Mouse (Mus musculus) layer of hippocampus, postnatal 10 days (tissue): ENCODE data around the gene Xpnpep2. TPM values are rescaled to one million over a fixed set of nuclear protein-coding genes. Genes with fewer than 3 reads are reported as not detected.
A peak's percentile ranks its signal among the peaks of the same experiment; 100 is the strongest.

ENCODE experiments used
- DNase-seq, 2 experiments: peaks; one replicate each; pipeline ENCODE4 v3.0.0; 2021; ENCODE audit warnings: low spot score in 2 of 2
- long read RNA-seq: library from polyadenylated mRNA; stranded (forward); transcript quantifications from one replicate; pipeline ENCODE4 v2.0.0, GENCODE M21; 2023
- total RNA-seq, 2 experiments: library from RNA; stranded (reverse); gene quantifications; 2 replicates each; pipeline ENCODE4 v1.2.3; 2021

The Xpnpep2 gene
- under 1 TPM; 0.75 to 0.85 TPM for total RNA-seq
- long read RNA-seq, partial matches to known transcripts, result 0 of 2 reads
- long read RNA-seq, other reads (novel, unspliced or antisense), result 1 of 2 reads

DNA sequence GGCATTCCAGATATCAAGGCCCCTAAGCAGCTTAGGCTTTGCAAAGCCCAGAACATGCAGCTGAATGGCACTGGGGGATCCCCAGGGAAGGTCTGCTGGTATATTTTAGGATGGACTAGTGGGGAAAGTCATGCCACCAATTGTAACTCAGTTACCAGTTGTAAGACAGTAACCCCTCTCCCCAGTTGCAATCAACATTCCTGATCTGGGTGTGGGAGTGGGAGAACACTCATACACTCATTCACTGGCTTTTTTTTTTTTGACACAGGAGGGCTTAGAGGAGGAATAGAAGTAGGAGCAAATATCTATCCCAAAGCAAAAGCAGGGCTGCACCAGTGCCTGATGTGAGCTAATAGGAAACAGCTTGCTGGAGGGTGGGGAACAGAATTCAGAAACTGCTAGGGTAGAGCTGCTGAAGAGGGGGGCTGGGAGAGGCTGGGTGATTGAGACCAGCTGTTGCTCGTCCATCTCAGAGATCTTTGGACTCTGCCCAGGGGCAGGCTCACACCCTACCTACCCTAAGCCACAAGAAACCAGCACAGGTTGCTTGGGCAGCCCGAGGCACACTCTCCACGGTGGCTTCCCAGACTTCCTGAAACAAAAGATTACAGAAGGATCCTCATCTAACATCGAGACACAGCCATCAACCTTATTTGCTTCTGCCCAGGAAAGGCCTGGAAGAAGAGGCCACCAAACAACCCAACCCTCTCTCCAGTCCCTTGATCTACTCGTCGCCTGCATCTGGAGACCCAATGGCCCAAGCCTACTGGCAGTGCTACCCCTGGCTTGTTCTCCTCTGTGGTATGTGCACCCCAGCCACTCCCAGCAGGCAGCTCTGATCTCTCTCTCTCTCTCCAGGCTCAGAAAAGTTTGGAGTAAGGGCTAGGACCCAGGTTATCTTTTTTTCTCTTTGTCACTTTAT lies at the start of gene Xpnpep2:
TSS of gene Xpnpep2 (plus strand) at position 332 of the 922 bp plus-strand sequence.
- DNase-seq, result no peak

GRCm38 (mm10) chrX:48062481-48062880 lies 46.0 kb upstream of the Xpnpep2 start:
- no peak for DNase-seq

DNA sequence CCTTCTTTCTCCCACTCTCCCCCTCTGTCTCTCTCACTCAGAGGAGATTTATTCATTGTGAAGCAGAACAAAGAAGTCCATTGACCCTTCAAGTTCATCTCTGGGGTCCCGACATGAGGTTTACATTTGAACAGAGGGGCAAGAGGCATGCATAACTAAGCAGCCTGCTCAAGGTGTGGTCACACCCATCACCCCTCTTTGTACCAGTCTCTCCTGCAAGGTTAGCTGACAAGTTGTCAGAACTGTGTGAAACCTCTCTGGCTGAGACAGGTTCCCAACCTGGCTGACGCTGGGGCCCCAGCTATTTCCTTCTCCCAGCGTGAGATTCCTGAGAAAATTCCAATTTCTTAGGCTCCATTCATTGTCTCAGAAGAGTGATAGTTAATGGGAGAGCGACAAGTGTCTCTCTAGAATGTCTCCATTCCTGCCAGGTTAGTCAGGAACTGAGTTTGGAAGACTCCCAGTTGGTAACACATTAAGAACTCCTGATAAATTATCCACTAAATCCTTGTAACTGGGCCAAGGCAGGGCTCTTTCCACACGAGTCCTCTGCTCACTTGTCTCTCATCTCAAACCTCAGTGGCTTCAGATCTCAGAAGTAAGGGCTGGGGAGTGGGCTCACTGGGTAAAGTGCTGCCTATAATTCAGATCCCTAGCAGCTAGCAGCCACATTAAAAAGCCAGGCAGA lies 44.2 kb upstream of the Xpnpep2 start:
- DNase-seq, result no peak

GRCm38 (mm10) chrX:48066891-48067290 lies 41.6 kb upstream of the Xpnpep2 start:
- DNase-seq, result no peak

DNA sequence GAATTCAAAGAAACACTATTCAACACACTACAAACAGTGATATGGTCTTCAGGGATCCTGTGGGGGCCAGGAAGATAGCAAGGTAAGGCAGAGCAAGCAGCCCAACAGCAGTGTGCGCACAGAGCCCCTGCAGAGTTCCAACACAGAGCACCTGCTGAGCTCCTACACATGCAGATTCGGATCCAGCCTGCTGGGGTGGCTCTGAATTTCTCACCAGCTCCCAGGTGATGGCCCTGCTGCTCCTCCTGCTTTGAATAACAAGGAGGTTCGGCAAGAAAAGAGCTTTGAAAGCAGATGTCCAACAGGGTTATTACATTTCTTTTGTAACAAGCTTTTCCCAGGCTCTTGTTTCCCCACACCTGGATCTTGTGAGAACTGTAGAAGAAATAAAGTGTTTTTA lies 36.6 kb upstream of the Xpnpep2 start:
- DNase-seq, result no peak

GRCm38 (mm10) chrX:48072401-48072800 lies 36.1 kb upstream of the Xpnpep2 start:
- DNase-seq, result no peak

DNA sequence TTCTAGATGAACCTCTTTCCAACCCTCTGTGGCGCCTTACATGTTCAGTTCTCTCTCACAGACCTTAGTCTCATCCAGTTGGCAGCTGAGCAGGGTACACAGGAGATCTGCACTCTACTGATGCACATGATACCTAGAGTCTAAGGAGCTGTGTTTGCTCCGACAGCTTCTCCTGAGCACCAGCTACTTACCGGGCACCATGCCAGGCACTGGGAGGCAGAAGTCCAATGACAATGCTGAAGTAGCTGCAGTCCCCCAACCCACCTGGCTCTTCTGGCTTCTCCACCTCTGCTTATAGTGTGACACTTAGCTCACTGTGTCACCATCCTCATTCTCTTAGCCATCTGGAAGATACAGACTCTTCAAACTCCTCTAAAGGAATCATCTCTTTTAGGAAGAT lies 33.8 kb upstream of the Xpnpep2 start:
- peak in 1 of 2 experiments; percentile 13 for DNase-seq

GRCm38 (mm10) chrX:48076806-48077425 lies 31.6 kb upstream of the Xpnpep2 start:
- DNase-seq, result no peak

DNA sequence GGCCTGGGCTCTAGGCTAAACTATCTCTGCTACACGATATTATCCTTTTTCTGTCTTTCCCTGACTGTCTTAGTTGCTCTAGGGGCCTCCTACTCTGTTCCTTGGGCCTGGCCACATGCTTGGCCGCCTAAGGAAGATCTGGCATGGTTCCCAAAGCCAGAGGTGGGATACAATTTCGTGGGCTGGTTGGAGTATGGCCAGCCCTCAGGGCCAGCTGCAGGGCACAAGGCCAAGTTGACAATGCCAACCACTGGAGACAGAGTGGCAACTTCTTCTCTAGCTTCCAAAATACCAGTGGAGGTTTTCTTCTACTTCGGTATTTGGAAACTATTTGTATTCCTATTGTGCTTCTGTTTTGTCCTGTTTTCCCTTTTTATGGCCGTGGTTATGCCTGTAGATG lies 26.2 kb upstream of the Xpnpep2 start:
- no peak for DNase-seq

GRCm38 (mm10) chrX:48092129-48092528 lies 16.4 kb upstream of the Xpnpep2 start:
- no peak for DNase-seq

GRCm38 (mm10) chrX:48093555-48093954 lies 15.0 kb upstream of the Xpnpep2 start:
- DNase-seq, result no peak

GRCm38 (mm10) chrX:48094658-48095057 lies 13.9 kb upstream of the Xpnpep2 start:
- no peak for DNase-seq

- DNase-seq, result no peak
These were observed 11.9 kb upstream of the Xpnpep2 start for GRCm38 (mm10) chrX:48096580-48096979.

GRCm38 (mm10) chrX:48098470-48099129 lies 9.9 kb upstream of the Xpnpep2 start:
- DNase-seq, result no peak

DNA sequence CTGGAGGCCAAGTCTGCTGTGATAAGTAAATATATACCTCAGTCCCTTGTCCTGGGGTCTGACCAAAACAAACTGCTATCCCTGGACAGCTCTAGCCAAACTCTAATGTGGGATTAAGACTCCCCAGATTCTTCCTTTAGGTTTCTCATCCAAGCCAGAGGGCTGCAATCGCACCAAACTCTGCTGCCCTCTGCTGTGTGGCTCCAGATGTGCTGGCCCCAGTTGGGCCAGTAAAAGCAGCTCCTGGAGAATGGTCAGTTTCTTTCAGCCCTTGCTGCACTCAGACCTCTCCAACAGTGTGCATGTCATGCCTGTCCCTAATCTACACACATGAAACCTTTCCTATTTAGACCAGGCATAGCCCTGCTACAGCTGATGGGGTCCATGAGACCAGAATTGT lies 8.7 kb upstream of the Xpnpep2 start:
- DNase-seq, result peak in 1 of 2 experiments; percentile 11

DNA sequence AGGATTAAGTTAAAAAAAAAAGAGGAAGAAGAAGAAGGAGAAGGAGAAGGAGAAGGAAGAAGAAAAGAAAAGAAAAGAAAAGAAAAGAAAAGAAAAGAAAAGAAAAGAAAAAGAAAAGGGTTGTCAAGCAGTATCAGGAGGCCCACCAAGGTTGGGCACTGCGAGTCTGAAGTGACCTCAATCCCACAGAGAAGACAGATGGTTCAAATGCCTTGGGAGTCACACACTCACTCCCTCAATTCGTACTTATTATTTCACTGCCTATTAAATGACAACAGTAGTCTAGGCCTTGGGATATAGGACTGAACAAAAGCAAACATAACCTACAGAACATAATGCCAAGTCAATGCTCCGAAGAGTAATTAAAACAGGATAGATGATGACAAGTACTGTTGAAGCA lies 5.3 kb upstream of the Xpnpep2 start:
- DNase-seq, result no peak

DNA sequence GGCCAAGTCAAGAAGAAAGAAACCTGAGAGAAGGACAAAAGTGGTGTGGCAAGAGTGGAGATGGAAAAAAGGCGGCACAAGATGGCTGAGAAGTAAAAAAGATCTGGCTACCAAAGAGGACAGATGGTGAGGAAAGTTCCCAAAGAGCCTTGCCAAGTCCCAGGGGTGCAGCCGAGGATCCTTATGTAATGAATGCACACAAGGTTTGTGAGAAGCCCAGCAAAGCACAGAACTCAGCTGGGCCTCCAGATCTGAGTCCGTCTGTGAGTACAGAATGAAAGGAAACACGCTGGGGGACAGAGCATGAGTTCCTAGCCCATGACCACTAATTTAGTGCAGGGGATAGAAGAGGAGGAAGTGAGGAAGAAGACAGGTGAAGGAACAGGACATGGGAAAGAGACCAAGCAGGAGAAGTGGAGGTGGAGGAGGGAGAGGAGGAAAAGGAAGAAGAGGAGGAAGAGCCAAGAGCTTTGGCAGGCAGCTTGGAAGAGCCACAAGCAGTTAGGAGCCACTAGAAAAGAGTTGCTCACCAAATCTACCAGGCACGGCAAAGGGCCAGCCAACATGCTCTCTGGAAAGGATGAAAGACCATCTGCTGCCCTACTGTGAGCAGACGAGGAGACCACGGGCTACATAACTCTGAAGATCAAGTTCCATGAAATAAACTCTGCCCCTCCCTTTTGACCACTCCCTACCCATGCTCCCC lies 3.6 kb upstream of the Xpnpep2 start:
- no peak for DNase-seq

DNA sequence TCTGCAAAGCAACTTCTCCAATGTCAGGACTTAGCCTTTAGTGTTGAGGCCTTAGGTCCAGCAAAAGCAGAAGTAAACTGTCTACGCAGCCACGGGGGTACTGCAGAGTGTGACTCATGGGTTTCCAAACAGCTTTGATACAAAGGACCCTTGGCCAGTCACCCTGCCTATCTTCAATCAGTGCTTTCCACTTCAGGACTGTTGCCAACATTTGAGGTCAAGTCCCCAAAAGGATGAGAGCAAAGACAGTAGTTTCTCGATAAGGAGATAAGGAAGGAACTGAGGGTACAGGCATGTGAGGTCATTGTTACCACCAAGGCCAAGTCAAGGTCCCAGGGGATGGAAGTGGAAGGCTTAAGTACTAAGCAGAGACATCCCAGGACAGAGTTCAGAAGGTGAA lies 2.3 kb upstream of the Xpnpep2 start:
- no peak for DNase-seq

DNA sequence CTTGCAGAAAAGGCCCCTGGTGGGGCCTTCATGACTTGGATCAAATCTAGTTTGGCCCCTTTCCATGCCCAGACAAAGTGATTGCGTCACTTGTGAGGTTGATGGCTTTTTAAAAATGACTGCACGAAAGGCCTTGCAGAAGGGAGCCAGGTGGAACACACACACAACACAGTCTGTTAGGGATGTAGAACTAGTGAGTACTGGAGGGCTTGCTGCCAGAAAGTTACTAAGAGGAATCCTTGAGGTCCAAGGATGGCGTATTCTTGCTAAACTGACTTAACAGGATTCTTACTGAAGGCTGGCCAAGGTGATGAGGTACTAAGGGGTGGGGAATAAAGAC lies 761 bp downstream of the Xpnpep2 start:
- DNase-seq, result no peak

GRCm38 (mm10) chrX:48119294-48119693 lies 10.8 kb downstream of the Xpnpep2 start:
- no peak for DNase-seq
